Mouse (Mus musculus): ENCODE results near the gene Mmp25. TPM values are rescaled to one million over a fixed set of nuclear protein-coding genes. Genes with fewer than 3 reads are reported as not detected.

Mmp25 gene
- polyA plus RNA-seq, 1 experiment from 2014 or later: 1.3 TPM

DNA sequence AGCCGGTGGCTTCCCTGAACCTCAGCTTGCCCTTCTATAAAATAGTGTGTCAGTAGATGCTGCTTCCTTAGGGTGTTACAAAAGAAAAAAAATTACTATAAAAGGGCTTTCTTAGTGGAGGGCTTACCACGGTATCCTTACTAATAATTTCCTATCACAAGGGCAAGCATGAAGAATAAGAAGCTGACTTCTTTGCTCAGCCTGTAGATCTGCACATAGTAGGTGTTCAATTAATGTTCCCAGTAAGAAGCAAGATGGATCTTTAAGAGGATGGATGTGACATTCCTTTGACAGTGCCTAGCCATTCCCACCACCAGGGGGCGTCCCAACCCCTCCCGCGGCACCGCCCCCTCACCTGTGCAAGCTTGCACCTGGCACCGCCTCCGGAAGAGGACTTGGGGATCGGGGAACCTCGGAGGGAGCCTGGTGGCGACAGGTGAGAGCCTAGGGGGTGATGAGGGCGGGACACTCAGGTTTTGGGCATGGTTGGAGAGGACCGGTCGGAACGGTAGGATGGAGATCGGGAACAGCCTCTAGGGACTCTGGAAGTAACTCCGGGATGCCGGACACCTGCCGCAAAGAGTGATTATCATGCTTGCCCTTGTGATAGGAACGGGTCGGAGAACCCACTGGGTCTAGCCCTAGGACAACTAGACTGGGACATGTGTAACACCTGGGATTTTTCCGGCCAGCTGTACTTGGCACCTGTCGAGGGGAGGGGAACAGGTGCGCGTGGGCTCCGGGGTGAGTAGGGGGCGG is 15.2 kb upstream of the Mmp25 start, which contains the start of gene Bicdl2:
Gene Bicdl2 (plus strand): TSS at position 390 of the 759 bp plus-strand sequence.
- WGBS: 5% methylated on average over 27 of the region's 27 CpGs
- Histone ChIP-seq H3K36me3 (no peaks in the 10 kb centered on the region), H3K9ac (replicated peaks) (no peak within 1 kb of the TSS), H3K9me3 (no peaks in the 10 kb centered on the region), H3K4me2 (replicated peaks) (no peak within 1 kb of the TSS), H3K4me3 (no peak within 1 kb of the TSS), H3K27me3 (peaks cover 41% of the 10 kb centered on the region), H3K4me1 (0 out of 2 replicates have a peak, but pooled peaks cover 5% of the 10 kb centered on the region), H3K27ac (replicated peaks) (no peak within 1 kb of the TSS)
- ATAC-seq (replicated peaks): no peak

DNA sequence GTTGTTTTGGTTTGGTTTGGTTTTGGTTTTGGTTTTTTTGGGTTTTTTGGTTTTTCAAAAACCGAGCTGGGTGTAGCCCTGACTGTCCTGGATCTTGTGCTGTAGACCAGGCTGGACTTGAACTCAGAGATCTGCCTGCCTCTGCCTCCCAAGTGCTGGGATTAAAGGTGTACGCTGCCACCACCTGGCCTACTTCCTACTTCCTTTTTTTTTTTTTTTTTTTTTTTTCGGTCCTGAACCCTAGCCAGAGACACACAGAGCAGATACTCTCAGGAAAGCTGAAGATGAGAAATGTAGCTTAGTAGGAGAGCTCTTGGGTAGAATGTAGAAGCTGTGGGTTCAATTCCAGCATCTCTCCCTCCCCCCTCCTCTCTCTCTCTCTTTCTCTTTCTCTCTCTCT is 13.4 kb upstream of the Mmp25 start:
- Histone ChIP-seq H3K27ac (replicated peaks) (no peak overlapping the region), H3K4me3 (no peak overlapping the region), H3K36me3 (no peaks in the 10 kb centered on the region), H3K9me3 (no peaks in the 10 kb centered on the region), H3K4me1 (0 out of 2 replicates have a peak, but pooled peaks cover 5% of the 10 kb centered on the region), H3K4me2 (replicated peaks) (no peak overlapping the region), H3K27me3 (peaks cover 38% of the 10 kb centered on the region), H3K9ac (replicated peaks) (no peak overlapping the region)
- 85% methylated on average over 3 of the region's 3 CpGs for WGBS
- no peak for ATAC-seq (replicated peaks)

DNA sequence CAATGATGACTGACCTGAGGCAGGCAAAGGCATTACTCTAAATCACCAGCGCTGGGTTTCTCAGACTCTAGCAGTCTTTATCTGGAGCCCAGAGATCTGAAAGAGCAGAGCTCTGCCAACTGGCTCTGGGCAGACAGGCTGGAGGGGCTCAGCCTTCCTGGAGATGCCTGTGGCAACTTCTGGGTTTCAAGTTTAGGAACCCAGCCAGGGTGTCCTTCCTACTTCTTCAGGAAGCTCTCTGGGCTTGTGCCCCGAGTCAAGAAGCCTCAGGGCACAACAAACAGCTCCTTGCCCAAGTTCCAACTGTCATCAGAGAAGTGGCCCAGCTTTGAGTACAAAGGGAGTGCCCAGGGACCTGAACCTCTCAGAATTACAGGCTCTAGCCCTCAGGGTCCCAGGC is 9.3 kb upstream of the Mmp25 start:
- H3K36me3 ChIP-seq: no peaks in the 10 kb centered on the region
- no peak for ATAC-seq (replicated peaks)
- WGBS: 59% methylated on average over 2 of the region's 2 CpGs

DNA sequence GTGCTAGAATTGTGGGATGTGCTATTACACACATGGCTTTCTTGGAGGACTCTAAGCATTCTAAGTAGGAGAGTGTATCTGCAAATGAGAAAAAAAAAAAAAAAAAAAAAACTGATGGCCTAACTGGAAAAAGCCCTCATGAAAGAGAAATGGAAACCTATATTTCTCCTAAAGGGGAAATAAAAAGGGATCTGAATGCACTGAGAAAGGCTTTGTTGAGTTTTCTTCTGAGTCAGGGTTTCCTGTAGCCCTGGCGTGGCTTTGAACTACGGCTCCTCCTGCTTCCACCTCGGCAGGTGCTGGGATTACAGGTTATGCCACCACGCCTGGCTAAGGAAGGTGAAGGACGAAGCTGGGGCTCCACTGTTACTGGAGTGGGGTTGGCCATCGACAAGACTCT is 8.9 kb upstream of the Mmp25 start:
- no peaks in the 10 kb centered on the region for H3K36me3 ChIP-seq
- no peak for ATAC-seq (replicated peaks)
- H3K4me1 ChIP-seq: no peaks in the 10 kb centered on the region
- H3K4me3 ChIP-seq: no peak overlapping the region
- 71% methylated on average over 6 of the region's 6 CpGs for WGBS
- no peak overlapping the region for H3K4me2 ChIP-seq (replicated peaks)
- no peak overlapping the region for H3K27ac ChIP-seq (replicated peaks)
- H3K9me3 ChIP-seq: no peaks in the 10 kb centered on the region
- 0 out of 2 replicates have a peak, but pooled peaks cover 2% of the 10 kb centered on the region for H3K27me3 ChIP-seq
- no peak overlapping the region for H3K9ac ChIP-seq (replicated peaks)

More for the DNA sequence above, 9.3 kb upstream of the Mmp25 start:
- Histone ChIP-seq H3K4me2 (replicated peaks) (no peak overlapping the region), H3K4me1 (no peaks in the 10 kb centered on the region), H3K4me3 (no peak overlapping the region), H3K9ac (replicated peaks) (no peak overlapping the region), H3K27ac (replicated peaks) (no peak overlapping the region), H3K27me3 (peaks cover 4% of the 10 kb centered on the region; the same call in 1 of the 2 replicates), H3K9me3 (no peaks in the 10 kb centered on the region)

DNA sequence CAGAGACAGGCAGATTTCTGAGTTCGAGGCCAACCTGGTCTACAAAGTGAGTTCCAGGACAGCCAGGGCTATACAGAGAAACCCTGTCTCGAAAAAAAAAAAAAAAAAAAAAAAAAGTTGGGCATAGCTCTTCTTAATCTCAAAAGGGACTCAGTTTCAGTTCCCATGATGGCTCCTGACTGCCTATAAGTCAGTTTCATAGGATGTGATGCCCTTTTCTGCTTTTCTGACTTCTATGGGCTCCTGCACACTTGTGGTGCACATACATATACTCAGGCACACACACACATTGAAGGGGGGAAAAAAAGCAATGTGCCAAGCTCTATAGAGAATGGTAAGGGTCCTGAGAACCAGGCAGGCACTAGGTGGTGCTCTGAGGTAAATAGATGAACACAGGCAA is 8.2 kb upstream of the Mmp25 start:
- Histone ChIP-seq H3K9me3 (no peaks in the 10 kb centered on the region), H3K9ac (replicated peaks) (no peak overlapping the region), H3K27ac (replicated peaks) (no peak overlapping the region), H3K27me3 (no peaks in the 10 kb centered on the region), H3K36me3 (no peaks in the 10 kb centered on the region), H3K4me1 (no peaks in the 10 kb centered on the region), H3K4me2 (replicated peaks) (no peak overlapping the region), H3K4me3 (no peak overlapping the region)
- 65% methylated on average over 2 of the region's 2 CpGs for WGBS
- no peak for ATAC-seq (replicated peaks)

DNA sequence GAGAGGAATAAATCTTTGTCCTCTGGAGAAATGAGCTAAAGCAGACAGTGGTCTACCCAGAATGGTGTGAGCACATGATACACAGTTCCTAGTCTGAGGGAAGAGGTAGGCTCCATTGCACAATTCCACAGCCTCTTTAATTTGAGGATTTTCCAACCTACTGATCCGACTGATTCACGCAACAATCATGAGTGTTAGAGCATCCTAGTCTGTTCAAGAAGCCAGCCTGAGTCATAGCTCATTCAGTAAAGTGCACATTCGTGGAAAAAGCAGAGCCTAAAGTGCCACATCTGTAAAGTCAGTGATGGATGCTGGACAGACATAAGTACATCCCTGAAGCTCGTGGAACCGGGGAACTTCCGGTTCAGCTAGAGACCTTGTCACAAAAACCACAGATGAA is 6.3 kb upstream of the Mmp25 start:
- no peak for ATAC-seq (replicated peaks)
- no peaks in the 10 kb centered on the region for H3K9me3 ChIP-seq
- 80% methylated on average over 6 of the region's 6 CpGs for WGBS
- peaks cover 7% of the 10 kb centered on the region; the same call in 1 of the 2 replicates for H3K27me3 ChIP-seq
- H3K4me1 ChIP-seq: no peaks in the 10 kb centered on the region
- H3K27ac ChIP-seq (replicated peaks): no peak overlapping the region
- no peaks in the 10 kb centered on the region for H3K36me3 ChIP-seq
- H3K9ac ChIP-seq (replicated peaks): no peak overlapping the region
- no peak overlapping the region for H3K4me3 ChIP-seq
- H3K4me2 ChIP-seq (replicated peaks): no peak overlapping the region

DNA sequence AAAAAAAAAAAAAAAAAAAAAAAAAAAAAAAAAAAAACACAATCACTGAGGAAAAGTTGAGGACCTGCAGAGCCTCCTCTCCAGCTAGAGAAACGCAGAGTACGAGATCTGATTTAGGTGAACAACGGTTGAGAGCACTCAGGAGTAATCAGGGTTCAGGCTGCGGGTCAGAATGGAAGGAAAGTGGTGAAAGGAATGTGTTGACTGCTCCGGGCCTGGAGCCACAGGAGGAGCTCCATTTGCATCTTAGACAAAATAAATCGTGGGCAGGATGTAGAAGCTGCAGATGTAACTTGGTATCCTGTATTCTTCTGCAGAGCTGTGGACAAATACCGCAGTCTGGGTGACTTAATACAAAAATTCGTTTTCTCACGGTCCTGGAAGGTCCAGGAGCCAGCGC is 817 bp upstream of the Mmp25 start:
- no peak for ATAC-seq (replicated peaks)
- H3K9me3 ChIP-seq: no peaks in the 10 kb centered on the region

DNA sequence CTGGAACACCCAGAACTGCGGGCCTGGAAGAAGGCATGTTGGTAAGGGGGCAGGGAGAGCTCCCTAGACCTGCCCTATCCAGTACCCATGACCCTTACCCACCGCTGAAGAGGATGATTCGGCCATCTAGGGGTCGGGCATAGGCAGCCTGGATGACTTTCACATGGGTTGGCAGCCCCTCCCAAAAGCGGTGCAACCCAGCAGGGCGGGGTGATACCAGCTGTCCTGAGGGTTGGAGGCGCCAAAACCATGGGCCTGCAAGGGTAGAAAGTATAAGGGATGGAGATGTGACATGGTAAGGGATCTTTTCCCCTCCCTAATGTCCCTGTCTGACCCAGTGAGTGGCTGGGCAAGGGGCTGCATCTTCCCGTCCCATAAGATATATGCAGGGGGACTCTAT is 13.8 kb downstream of the Mmp25 start:
- Histone ChIP-seq H3K4me2 (replicated peaks) (no peak overlapping the region), H3K4me3 (no peak overlapping the region), H3K9ac (replicated peaks) (no peak overlapping the region), H3K27me3 (no peaks in the 10 kb centered on the region), H3K4me1 (no peaks in the 10 kb centered on the region; the same call in 1 of the 2 replicates), H3K36me3 (no peaks in the 10 kb centered on the region), H3K9me3 (no peaks in the 10 kb centered on the region), H3K27ac (replicated peaks) (no peak overlapping the region)
- no peak for ATAC-seq (replicated peaks)
- WGBS: 89% methylated on average over 8 of the region's 8 CpGs

More for the DNA sequence above, 817 bp upstream of the Mmp25 start:
- WGBS: 39% methylated on average over 10 of the region's 10 CpGs
- peaks cover 10% of the 10 kb centered on the region for H3K4me1 ChIP-seq
- H3K4me2 ChIP-seq (replicated peaks): no peak overlapping the region
- H3K4me3 ChIP-seq: no peak overlapping the region
- H3K27me3 ChIP-seq: peaks cover 38% of the 10 kb centered on the region
- H3K36me3 ChIP-seq: no peaks in the 10 kb centered on the region
- no peak overlapping the region for H3K27ac ChIP-seq (replicated peaks)
- H3K9ac ChIP-seq (replicated peaks): no peak overlapping the region

DNA sequence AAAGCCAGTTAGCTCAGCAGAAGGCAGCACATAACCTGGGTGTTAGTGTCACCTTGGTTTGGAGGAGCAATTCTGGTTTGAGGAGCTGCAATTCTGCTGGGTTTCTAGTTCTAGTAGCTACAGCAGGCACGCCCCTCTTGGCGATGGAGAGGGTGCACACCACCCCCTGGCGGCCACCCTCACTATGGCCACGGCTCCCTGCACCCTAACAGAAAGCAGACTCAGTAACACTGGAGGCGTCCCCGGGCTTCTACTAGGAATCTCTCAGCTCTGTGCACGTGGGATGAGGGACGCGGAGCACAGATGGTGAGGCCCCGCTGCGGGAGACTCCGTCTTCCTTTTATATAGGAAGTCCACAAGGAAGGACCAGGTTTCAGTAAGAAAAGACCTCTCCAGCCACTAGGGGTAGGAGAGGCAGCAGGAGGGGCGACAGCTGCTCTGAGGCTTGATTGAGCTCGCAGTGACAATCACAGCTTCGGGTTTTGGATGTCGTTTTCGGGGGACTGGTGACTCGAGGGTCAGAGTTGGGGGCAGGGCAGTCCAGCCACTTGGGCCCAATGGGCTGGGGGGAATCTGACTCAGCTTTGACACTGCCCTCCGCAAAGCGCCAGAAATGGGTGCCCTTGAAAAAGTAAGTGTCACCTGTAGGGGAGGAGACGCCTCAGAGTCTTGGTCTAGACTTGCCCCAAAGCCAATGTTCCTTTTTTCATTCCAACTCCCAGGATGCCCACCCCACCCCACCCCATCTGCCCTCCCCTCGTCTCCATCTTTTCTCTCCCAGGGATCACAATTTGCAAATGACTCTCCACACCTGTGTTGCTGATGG is 14.7 kb downstream of the Mmp25 start:
- peak; percentile 85 for ATAC-seq (replicated peaks)
- WGBS: 14% methylated on average over 22 of the region's 22 CpGs
- H3K36me3 ChIP-seq: no peaks in the 10 kb centered on the region
- H3K27ac ChIP-seq (replicated peaks): no peak overlapping the region
- peak overlapping the region; percentile 26; the same call in 1 of the 2 replicates for H3K4me2 ChIP-seq (replicated peaks)
- peak overlapping the region; percentile 34; the same call in 1 of the 2 replicates for H3K9ac ChIP-seq (replicated peaks)
- H3K4me3 ChIP-seq: no peak overlapping the region
- H3K4me1 ChIP-seq: no peaks in the 10 kb centered on the region; the same call in 1 of the 2 replicates
- H3K27me3 ChIP-seq: no peaks in the 10 kb centered on the region
- H3K9me3 ChIP-seq: no peaks in the 10 kb centered on the region

DNA sequence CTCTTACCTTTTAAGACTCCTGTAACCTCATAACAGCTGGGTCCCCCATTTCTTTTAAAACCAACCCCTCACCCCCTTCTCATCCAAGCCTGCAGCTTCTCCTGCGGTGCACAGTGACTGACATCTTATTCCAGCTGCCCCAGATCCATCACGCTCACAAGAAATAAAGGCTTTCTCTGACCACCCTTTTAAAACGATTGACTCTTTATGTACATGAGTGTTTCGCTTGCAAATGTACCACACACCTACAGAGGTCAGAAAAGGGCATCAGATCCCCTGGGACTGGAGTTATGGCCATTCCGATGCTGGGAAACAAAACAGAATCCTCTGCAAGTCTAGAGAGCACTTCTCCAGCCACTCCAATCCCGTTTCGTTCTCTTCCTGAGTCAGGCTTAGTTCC is 17.3 kb downstream of the Mmp25 start:
- H3K27me3 ChIP-seq: no peaks in the 10 kb centered on the region
- H3K4me3 ChIP-seq: no peak overlapping the region
- no peak overlapping the region for H3K9ac ChIP-seq (replicated peaks)
- no peak overlapping the region for H3K4me2 ChIP-seq (replicated peaks)
- no peaks in the 10 kb centered on the region for H3K36me3 ChIP-seq
- ATAC-seq (replicated peaks): no peak
- H3K4me1 ChIP-seq: no peaks in the 10 kb centered on the region; the same call in 1 of the 2 replicates
- H3K9me3 ChIP-seq: no peaks in the 10 kb centered on the region
- WGBS: 39% methylated on average over 7 of the region's 7 CpGs
- no peak overlapping the region for H3K27ac ChIP-seq (replicated peaks)

DNA sequence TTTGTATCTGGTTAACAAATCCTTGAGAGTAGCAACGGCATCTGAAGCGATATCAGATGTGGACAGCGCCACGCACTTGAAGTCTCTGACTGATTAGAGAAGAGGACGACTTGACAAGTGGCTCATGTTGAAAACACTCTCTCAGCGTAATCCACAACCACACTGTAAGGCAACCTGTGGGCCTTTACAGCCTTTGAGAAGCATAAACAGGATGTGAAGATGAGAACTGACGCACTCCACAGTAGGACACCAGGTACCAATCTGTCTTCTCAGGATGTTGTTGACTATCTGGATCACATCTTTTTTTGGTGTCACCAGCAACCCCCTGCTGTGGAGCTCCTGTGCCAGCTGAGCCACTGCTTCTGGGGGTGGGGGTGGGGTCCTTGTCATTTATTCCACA is 24.7 kb downstream of the Mmp25 start:
- no peaks in the 10 kb centered on the region for H3K4me1 ChIP-seq
- H3K9ac ChIP-seq (replicated peaks): no peak overlapping the region
- no peak overlapping the region for H3K27ac ChIP-seq (replicated peaks)
- H3K4me2 ChIP-seq (replicated peaks): no peak overlapping the region
- no peak for ATAC-seq (replicated peaks)
- no peaks in the 10 kb centered on the region for H3K9me3 ChIP-seq
- WGBS: 87% methylated on average over 7 of the region's 7 CpGs
- no peaks in the 10 kb centered on the region for H3K36me3 ChIP-seq
- H3K4me3 ChIP-seq: no peak overlapping the region
- no peaks in the 10 kb centered on the region for H3K27me3 ChIP-seq

DNA sequence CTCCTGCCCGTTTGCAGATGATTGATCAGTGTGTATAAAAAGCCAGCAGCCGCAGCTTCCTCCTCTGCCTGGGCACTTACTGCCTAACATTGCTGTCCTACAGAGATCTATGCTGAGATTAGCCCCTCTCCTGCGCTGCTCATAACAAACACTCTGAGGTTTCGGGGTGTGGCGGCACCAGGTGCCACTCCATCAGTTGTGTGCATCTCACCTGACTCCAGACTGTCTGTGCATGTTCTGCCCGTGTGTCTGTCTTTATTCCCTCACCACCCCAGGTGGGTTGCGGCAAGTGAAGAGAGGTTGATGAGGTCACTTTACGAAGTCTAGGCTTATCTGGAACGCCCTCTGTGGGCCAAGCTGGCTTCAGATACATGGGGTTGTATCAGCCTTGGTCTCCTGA is 28.0 kb downstream of the Mmp25 start:
- Histone ChIP-seq H3K9ac (replicated peaks) (no peak overlapping the region), H3K27me3 (no peaks in the 10 kb centered on the region), H3K27ac (replicated peaks) (no peak overlapping the region), H3K4me3 (no peak overlapping the region), H3K4me1 (no peaks in the 10 kb centered on the region), H3K9me3 (no peaks in the 10 kb centered on the region), H3K36me3 (no peaks in the 10 kb centered on the region), H3K4me2 (replicated peaks) (no peak overlapping the region)
- WGBS: 66% methylated on average over 9 of the region's 9 CpGs
- no peak for ATAC-seq (replicated peaks)

Data from forebrain, embryonic 15.5 days (tissue).